Mouse (Mus musculus) megakaryocyte, adult 5-6 weeks (primary cell): Measurements from ENCODE around the gene Olfr1246. TPM values are rescaled to one million over a fixed set of nuclear protein-coding genes. Genes with fewer than 3 reads are reported as not detected.
"Not testable (repeated sequence)": the region's sequence is repeated elsewhere in the genome, so short reads cannot be mapped to it uniquely, and the experiment has no call there.

ENCODE experiments used
- ATAC-seq: 2 replicates; pipeline ENCODE4 v1.8.0; 2016; ENCODE audit warnings: mild to moderate bottlenecking, inconsistent platforms; ENCODE audit not compliant: poor library complexity, severe bottlenecking
- total RNA-seq, 2 experiments: library from RNA; stranded (forward) in 1 of 2; stranded (reverse) in 1 of 2; fragments of 153-499, 151-499 nt in 1 of 2; fragments of 221-1000, 200-1000 nt in 1 of 2; gene quantifications; 2 replicates each; pipeline versions ENCODE4 v1.2.3 to v1.2.4; 2015 to 2017

The Olfr1246 gene
- total RNA-seq (2015) = not detected in 2 replicates
- total RNA-seq (2017) = not detected in 2 replicates

- no peak for ATAC-seq
These were observed at the start of gene Olfr1246 for GRCm38 (mm10) chr2:89593057-89593456. TSS of gene Olfr1246 (minus strand) at chr2:89593157.

GRCm38 (mm10) chr2:89634883-89635282, 41.9 kb upstream of the Olfr1246 start, which contains the start of gene Olfr1249:
TSS of gene Olfr1249 (minus strand) at chr2:89634983.
- no peak for ATAC-seq

- not testable (repeated sequence) for ATAC-seq
These were observed 25.2 kb upstream of the Olfr1246 start, which contains the start of gene Olfr1248 for GRCm38 (mm10) chr2:89618145-89618544. TSS of gene Olfr1248 (minus strand) at chr2:89618245.

- no peak for ATAC-seq
These were observed 21.1 kb upstream of the Olfr1246 start, which contains the start of gene Olfr1247 for GRCm38 (mm10) chr2:89614030-89614429. TSS of gene Olfr1247 (minus strand) at chr2:89614130.

GRCm38 (mm10) chr2:89578347-89578746, 14.6 kb downstream of the Olfr1246 start, which contains the start of gene Olfr1245:
TSS of gene Olfr1245 (minus strand) at chr2:89578447.
- ATAC-seq = no peak

- ATAC-seq = not testable (repeated sequence)
These were observed 30.3 kb downstream of the Olfr1246 start for GRCm38 (mm10) chr2:89562706-89563105.

- ATAC-seq = no peak
These were observed 48.4 kb downstream of the Olfr1246 start for GRCm38 (mm10) chr2:89544516-89544915.

- no peak for ATAC-seq
These were observed 53.0 kb downstream of the Olfr1246 start for GRCm38 (mm10) chr2:89539923-89540322.

Other genes starting within 250 kb of the Olfr1246 start
- gene Olfr1234, start 228.3 kb downstream of the Olfr1246 start, total RNA-seq (2015) = not detected in 2 replicates
- gene Olfr1234, start 228.3 kb downstream of the Olfr1246 start, total RNA-seq (2017) = not detected in 2 replicates
- not detected in 2 replicates for gene Olfr1238, start 183.5 kb downstream of the Olfr1246 start, total RNA-seq (2015)
- 0.04 TPM in 1 of 2 replicates, not detected in the other for gene Olfr1238, start 183.5 kb downstream of the Olfr1246 start, total RNA-seq (2017)
- gene Olfr1239, start 172.8 kb downstream of the Olfr1246 start, total RNA-seq (2015) = not detected in 2 replicates
- gene Olfr1239, start 172.8 kb downstream of the Olfr1246 start, total RNA-seq (2017) = not detected in 2 replicates
- gene Olfr1240, start 150.2 kb downstream of the Olfr1246 start, total RNA-seq (2015) = not detected in 2 replicates
- gene Olfr1240, start 150.2 kb downstream of the Olfr1246 start, total RNA-seq (2017) = not detected in 2 replicates
- not detected in 2 replicates for gene Olfr1241, start 106.0 kb downstream of the Olfr1246 start, total RNA-seq (2015)
- not detected in 2 replicates for gene Olfr1241, start 106.0 kb downstream of the Olfr1246 start, total RNA-seq (2017)
- not detected in 2 replicates for gene Olfr1242, start 94.8 kb downstream of the Olfr1246 start, total RNA-seq (2015)
- gene Olfr1242, start 94.8 kb downstream of the Olfr1246 start, total RNA-seq (2017) = not detected in 2 replicates
- gene Olfr1243, start 61.7 kb downstream of the Olfr1246 start, total RNA-seq (2015) = not detected in 2 replicates
- gene Olfr1243, start 61.7 kb downstream of the Olfr1246 start, total RNA-seq (2017) = not detected in 2 replicates
- gene Olfr1245, start 14.7 kb downstream of the Olfr1246 start, total RNA-seq (2015) = not detected in 2 replicates
- not detected in 2 replicates for gene Olfr1245, start 14.7 kb downstream of the Olfr1246 start, total RNA-seq (2017)
- not detected in 2 replicates for gene Olfr1247, start 21.0 kb upstream of the Olfr1246 start, total RNA-seq (2015)
- gene Olfr1247, start 21.0 kb upstream of the Olfr1246 start, total RNA-seq (2017) = not detected in 2 replicates
- gene Olfr1248, start 25.1 kb upstream of the Olfr1246 start, total RNA-seq (2015) = not detected in 2 replicates
- gene Olfr1248, start 25.1 kb upstream of the Olfr1246 start, total RNA-seq (2017) = not detected in 2 replicates
- not detected in 2 replicates for gene Olfr1249, start 41.8 kb upstream of the Olfr1246 start, total RNA-seq (2015)
- not detected in 2 replicates for gene Olfr1249, start 41.8 kb upstream of the Olfr1246 start, total RNA-seq (2017)
- gene Olfr1250, start 68.3 kb upstream of the Olfr1246 start, total RNA-seq (2015) = not detected in 2 replicates
- gene Olfr1250, start 68.3 kb upstream of the Olfr1246 start, total RNA-seq (2017) = not detected in 2 replicates
- not detected in 2 replicates for gene Olfr1251, start 78.8 kb upstream of the Olfr1246 start, total RNA-seq (2015)
- not detected in 2 replicates for gene Olfr1251, start 78.8 kb upstream of the Olfr1246 start, total RNA-seq (2017)
- not detected in 2 replicates for gene Olfr1252, start 131.9 kb upstream of the Olfr1246 start, total RNA-seq (2015)
- not detected in 2 replicates for gene Olfr1252, start 131.9 kb upstream of the Olfr1246 start, total RNA-seq (2017)
- gene Olfr1253, start 163.9 kb upstream of the Olfr1246 start, total RNA-seq (2015) = not detected in 2 replicates
- not detected in 2 replicates for gene Olfr1253, start 163.9 kb upstream of the Olfr1246 start, total RNA-seq (2017)
- gene Olfr1254, start 200.5 kb upstream of the Olfr1246 start, total RNA-seq (2015) = not detected in 2 replicates
- not detected in 2 replicates for gene Olfr1254, start 200.5 kb upstream of the Olfr1246 start, total RNA-seq (2017)
- gene Olfr1255, start 218.9 kb upstream of the Olfr1246 start, total RNA-seq (2015) = not detected in 2 replicates
- gene Olfr1255, start 218.9 kb upstream of the Olfr1246 start, total RNA-seq (2017) = not detected in 2 replicates
- not detected in 2 replicates for gene Olfr1256, start 248.4 kb upstream of the Olfr1246 start, total RNA-seq (2015)
- not detected in 2 replicates for gene Olfr1256, start 248.4 kb upstream of the Olfr1246 start, total RNA-seq (2017)